Mouse (Mus musculus) heart, embryonic 16.5 days (tissue): ENCODE results near the gene Tor4a. TPM values are rescaled to one million over a fixed set of nuclear protein-coding genes. Genes with fewer than 3 reads are reported as not detected.

Experiments
- ATAC-seq: fragments of 200-750 bp; cut with Nextera tagmentation; replicated peaks from 2 replicates; pipeline ENCODE4 v1.8.0; 2017; ENCODE audit warnings: moderate number of reproducible peaks; ENCODE audit not compliant: insufficient read depth, low FRiP score; ENCODE audit errors: extremely low read depth
- H3K27ac ChIP-seq: fragments of 300-500 bp; sonication (generic); 2 replicates; pipeline ENCODE4 v1.5.1; 2014; ENCODE audit warnings: mild to moderate bottlenecking, low read length, control low read depth, moderate library complexity
- H3K27me3 ChIP-seq: fragments of 300-500 bp; sonication (generic); 2 replicates; pipeline ENCODE4 v1.6.1; 2014; ENCODE audit warnings: low read length, mixed read lengths; ENCODE audit not compliant: control insufficient read depth, insufficient read depth
- H3K36me3 ChIP-seq: fragments of 300-500 bp; sonication (generic); 2 replicates; pipeline ENCODE4 v1.6.1; 2014; ENCODE audit not compliant: control insufficient read depth, insufficient read depth
- H3K4me1 ChIP-seq: fragments of 300-500 bp; sonication (generic); 2 replicates; pipeline ENCODE4 v1.6.1; 2014; ENCODE audit warnings: low read length, mixed read lengths; ENCODE audit not compliant: control insufficient read depth, insufficient read depth
- H3K4me2 ChIP-seq: fragments of 300-500 bp; sonication (generic); 2 replicates; pipeline ENCODE4 v1.6.1; 2014; ENCODE audit warnings: low read depth, mild to moderate bottlenecking, control low read depth, low read length
- H3K4me3 ChIP-seq: fragments of 300-500 bp; sonication (generic); 2 replicates; pipeline ENCODE4 v1.5.1; 2014; ENCODE audit warnings: mild to moderate bottlenecking, control low read depth, low read length
- H3K9ac ChIP-seq: fragments of 300-500 bp; sonication (generic); 2 replicates; pipeline ENCODE4 v1.6.1; 2014; ENCODE audit warnings: low read length, control low read depth
- H3K9me3 ChIP-seq: fragments of 300-500 bp; sonication (generic); replicated peaks from 2 replicates; pipeline ENCODE4 v1.6.1; 2016; ENCODE audit warnings: low read length; ENCODE audit not compliant: control insufficient read depth
- WGBS: fragments of 180-500 bp; shearing (Covaris S2); extraction: QIAGEN DNeasy Blood & Tissue Kit; methylation state at CpG from one replicate; pipeline ENCODE4 v1.1.7; 2014; 5-methylcytosine and 5-hydroxymethylcytosine counted together
- polyA plus RNA-seq: library from polyadenylated mRNA; unstranded; fragments of >200 nt; fragmentation: Nextera tagmentation; extraction: Ambion mirVana; gene quantifications from 2 replicates; pipeline ENCODE4 v1.2.1, GENCODE M21; 2015

Gene Tor4a
- polyA plus RNA-seq, 1 experiment from 2014 or later, result 10.0 TPM

DNA sequence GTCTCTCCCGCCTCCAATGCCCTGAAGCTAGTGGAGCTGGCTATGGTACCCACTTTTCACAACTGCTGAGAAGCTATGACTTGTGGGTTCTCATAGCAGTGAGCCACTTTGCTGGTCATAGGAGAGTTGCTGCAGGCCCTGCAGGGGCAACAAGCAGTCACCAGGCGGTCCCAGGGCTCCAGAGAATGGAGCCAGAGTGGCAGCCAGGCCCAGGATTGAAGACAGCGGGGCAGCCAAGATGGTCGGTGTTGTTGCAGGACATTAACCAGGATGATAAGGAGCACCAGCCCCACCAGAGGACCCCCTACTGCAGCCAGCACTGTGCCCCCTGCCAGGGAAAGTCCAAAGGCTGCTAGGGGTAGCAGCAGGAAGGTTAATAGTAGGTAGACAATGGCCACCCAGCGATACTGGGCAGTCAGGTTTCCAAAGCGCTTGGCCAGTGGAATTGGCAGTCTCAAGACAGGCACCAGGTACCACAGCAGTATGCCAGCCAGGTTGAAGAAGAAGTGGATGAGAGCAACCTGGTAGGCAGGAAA is 32.4 kb upstream of the Tor4a start:
- H3K27ac ChIP-seq, result no peak overlapping the region
- H3K27me3 ChIP-seq, result peaks cover 2% of the 10 kb centered on the region; the same call in 1 of the 2 replicates
- H3K9me3 ChIP-seq, result no peaks in the 10 kb centered on the region
- H3K4me2 ChIP-seq, result peak overlapping the region; percentile 55
- WGBS, result 69% methylated on average over 6 of the region's 6 CpGs
- ATAC-seq, result no peak
- H3K36me3 ChIP-seq, result no peaks in the 10 kb centered on the region
- peaks cover 5% of the 10 kb centered on the region; the same call in 1 of the 2 replicates for H3K4me1 ChIP-seq
- no peak overlapping the region for H3K4me3 ChIP-seq
- no peak overlapping the region for H3K9ac ChIP-seq

DNA sequence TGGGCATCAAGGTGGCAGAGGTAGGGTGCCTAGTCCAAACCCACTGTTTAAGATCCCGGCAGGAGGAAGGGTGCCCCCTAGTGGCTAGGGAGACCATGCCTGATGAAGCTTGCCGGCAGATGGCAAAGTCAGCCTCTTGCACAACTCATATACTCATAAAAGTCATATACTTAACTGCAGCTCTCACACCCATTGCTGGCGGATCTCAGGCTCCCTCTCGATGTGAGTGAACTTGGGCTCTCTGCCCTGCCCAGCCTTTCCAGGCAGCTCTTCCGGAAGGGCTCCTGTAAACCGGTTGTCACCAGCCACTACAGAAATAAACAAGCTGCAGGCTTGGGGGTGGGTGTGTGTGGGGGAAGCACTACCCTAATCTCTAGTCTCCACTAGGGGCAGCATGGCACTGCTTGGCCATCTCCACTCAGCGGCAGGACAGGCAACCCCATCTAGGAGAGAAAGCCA is 31.8 kb upstream of the Tor4a start:
- peak overlapping the region; percentile 53; the same call in 1 of the 2 replicates for H3K9ac ChIP-seq
- 1% methylated on average over 7 of the region's 7 CpGs for WGBS

DNA sequence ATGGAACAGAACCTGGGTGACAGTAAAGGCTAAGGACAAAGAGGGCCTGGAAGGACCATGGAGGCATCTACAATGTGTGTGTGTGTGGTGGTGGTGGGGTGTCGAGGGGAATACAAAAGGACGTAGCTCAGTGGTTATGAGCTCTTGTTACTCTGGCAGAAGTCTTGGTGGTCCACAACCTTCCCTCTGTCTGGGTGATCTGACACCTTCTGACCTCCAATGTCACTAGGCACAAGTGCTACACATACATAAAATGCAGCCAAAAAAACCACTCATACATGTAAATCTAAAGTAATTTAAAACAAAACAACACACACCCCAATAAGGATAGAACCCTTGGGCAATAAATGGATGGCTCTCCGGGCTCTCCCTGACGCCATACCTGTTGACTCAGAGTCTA is 30.7 kb upstream of the Tor4a start:
- Histone ChIP-seq H3K27me3 (peaks cover 2% of the 10 kb centered on the region; the same call in 1 of the 2 replicates), H3K4me3 (no peak overlapping the region), H3K4me1 (peaks cover 12% of the 10 kb centered on the region), H3K9ac (no peak overlapping the region), H3K4me2 (no peak overlapping the region), H3K9me3 (no peaks in the 10 kb centered on the region), H3K36me3 (0 out of 2 replicates have a peak, but pooled peaks cover 2% of the 10 kb centered on the region), H3K27ac (no peak overlapping the region)
- ATAC-seq, result no peak
- 90% methylated on average over 4 of the region's 4 CpGs for WGBS

More for the DNA sequence above, 31.8 kb upstream of the Tor4a start:
- H3K4me3 ChIP-seq, result peak overlapping the region; percentile 33
- H3K4me2 ChIP-seq, result peak overlapping the region; percentile 55
- H3K36me3 ChIP-seq, result 0 out of 2 replicates have a peak, but pooled peaks cover under 1% of the 10 kb centered on the region
- H3K4me1 ChIP-seq, result peaks cover 8% of the 10 kb centered on the region
- H3K9me3 ChIP-seq, result no peaks in the 10 kb centered on the region
- peak; percentile 12; the same call in 1 of the 2 replicates for ATAC-seq
- H3K27me3 ChIP-seq, result peaks cover 2% of the 10 kb centered on the region; the same call in 1 of the 2 replicates
- peak overlapping the region; percentile 69 for H3K27ac ChIP-seq

DNA sequence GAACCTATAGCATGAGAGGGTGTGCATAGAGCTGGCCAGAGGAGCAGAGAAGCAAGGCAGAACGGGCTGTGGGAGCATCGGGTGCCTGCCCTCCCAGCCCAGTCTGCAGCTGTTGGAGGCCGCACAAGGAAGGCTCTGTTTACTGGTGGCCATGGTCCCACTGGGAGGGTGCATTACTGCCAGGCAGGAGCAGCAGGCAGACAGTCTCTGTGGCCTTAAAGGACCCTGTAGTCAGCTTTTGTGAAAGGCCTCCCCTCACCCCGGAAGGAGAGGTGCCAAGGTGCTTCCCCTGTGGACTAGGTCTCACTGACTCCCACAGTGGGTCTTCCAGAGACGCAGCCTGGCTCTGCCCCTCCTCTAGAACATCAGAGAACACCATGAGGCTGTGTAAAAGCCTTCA is 30.2 kb upstream of the Tor4a start:
- WGBS, result 75% methylated on average over 5 of the region's 5 CpGs
- no peak for ATAC-seq
- H3K36me3 ChIP-seq, result peaks cover 4% of the 10 kb centered on the region; the same call in 1 of the 2 replicates

DNA sequence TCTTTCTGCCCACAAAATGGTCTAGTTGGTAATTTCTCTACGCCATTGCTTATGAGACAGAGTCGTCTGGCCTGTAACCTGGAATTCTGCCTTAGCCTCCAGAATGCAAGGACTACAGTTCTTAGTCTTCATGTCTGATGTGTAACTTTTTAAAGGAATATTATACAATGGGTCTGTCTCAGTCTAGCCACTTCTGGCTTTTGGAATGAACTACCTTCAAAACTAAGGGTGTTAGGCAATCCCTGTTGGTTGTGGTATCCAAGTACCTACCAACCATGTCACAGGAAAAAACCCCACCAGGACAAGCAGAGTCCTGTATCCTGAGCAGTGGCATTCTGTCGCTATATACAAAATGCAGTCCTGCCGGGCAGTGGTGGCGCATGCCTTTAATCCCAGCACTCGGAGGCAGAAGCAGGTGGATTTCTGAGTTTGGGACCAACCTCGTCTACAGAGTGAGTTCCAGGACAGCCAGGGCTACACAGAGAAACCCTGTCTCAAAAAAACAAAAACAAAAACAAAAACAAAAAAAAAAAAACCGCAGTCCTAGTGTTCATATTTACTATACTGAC is 29.2 kb upstream of the Tor4a start:
- Histone ChIP-seq H3K4me3 (peak overlapping the region; percentile 71), H3K4me2 (peak overlapping the region; percentile 65)
- 74% methylated on average over 8 of the region's 8 CpGs for WGBS

More for the DNA sequence above, 30.2 kb upstream of the Tor4a start:
- no peak overlapping the region for H3K9ac ChIP-seq
- peaks cover 2% of the 10 kb centered on the region; the same call in 1 of the 2 replicates for H3K27me3 ChIP-seq
- no peak overlapping the region for H3K4me3 ChIP-seq
- H3K4me1 ChIP-seq, result peaks cover 12% of the 10 kb centered on the region
- no peaks in the 10 kb centered on the region for H3K9me3 ChIP-seq
- H3K4me2 ChIP-seq, result no peak overlapping the region
- H3K27ac ChIP-seq, result no peak overlapping the region

DNA sequence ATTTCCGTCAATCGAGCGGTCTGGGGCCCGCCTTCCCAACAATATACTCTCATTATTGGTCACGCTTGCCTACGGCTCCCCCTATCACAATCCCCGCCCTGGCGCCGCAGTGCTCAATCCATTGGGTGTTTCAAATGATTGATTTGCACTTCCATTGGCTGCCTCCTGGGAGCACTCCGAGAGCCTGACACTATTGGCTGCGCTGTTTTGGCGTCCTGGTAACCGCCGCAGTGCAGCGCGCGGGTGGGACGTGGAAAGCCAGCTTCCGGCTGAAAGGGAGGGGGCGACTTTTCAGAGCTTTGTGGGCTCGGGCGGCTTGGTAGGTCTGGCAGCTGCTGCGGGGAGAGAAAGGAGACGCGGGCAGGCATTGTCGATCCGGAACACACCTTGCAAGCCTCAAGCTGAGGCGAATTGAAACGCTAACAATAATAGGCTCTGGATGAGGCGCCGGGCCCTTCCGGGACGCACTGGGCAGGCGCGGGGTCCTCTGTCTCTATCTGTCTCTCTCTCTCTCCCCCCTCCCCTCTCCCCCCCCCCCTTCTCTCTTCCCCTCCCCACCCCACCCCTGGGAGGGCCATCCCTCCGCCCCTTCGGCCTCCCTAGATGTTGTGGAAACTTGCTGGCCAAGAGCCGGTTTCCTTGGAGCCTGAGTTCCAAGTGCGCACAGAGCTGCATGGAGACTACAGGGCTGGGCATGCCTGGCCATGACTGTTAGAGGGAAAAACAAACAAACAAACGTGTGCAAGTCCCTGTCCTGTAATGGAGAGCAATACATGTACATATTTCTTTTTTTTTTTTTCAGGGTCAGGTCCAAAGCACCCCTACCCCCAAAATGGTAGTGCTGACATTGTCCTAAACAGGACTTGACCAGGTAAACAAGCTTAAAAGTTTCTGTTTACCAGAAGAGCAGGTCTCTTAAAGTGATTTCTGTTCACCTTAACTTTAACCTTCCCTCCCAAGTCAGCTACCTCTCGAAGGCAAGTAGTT is 28.4 kb upstream of the Tor4a start:
- peaks cover 12% of the 10 kb centered on the region for H3K4me1 ChIP-seq
- peak overlapping the region; percentile 81 for H3K9ac ChIP-seq
- no peaks in the 10 kb centered on the region for H3K27me3 ChIP-seq
- H3K4me3 ChIP-seq, result peak overlapping the region; percentile 80
- WGBS, result 2% methylated on average over 41 of the region's 41 CpGs
- H3K9me3 ChIP-seq, result no peaks in the 10 kb centered on the region
- H3K36me3 ChIP-seq, result peaks cover 7% of the 10 kb centered on the region; the same call in 1 of the 2 replicates
- H3K27ac ChIP-seq, result peak overlapping the region; percentile 99
- peak overlapping the region; percentile 65 for H3K4me2 ChIP-seq
- ATAC-seq, result peak; percentile 93

More for the DNA sequence above, 29.2 kb upstream of the Tor4a start:
- peaks cover 12% of the 10 kb centered on the region for H3K4me1 ChIP-seq
- no peaks in the 10 kb centered on the region for H3K9me3 ChIP-seq
- H3K36me3 ChIP-seq, result peaks cover 7% of the 10 kb centered on the region; the same call in 1 of the 2 replicates
- peak overlapping the region; percentile 81; the same call in 1 of the 2 replicates for H3K9ac ChIP-seq
- no peak for ATAC-seq
- H3K27me3 ChIP-seq, result peaks cover under 1% of the 10 kb centered on the region; the same call in 1 of the 2 replicates
- H3K27ac ChIP-seq, result peak overlapping the region; percentile 99

DNA sequence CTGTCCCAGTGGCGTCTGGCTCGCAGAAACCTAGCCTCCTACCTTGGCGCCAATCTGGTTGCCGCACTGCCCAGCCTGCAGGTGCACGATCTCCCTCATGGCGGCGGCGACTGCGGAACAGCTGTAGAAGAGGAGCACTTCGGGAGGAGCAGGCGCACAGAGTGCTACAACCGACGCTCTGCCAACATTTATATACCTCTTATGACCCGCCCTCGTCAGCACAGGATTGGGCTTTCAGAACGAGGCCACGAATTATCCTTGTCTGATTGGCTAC is 27.7 kb upstream of the Tor4a start, which contains the start of gene Tubb4b:
Tubb4b (minus strand) TSS at position 211 of the 274 bp plus-strand sequence.
- H3K4me3 ChIP-seq, result peak within 1 kb of the TSS; percentile 80
- peak within 1 kb of the TSS; percentile 89 for H3K9ac ChIP-seq
- H3K27me3 ChIP-seq, result no peaks in the 10 kb centered on the region
- H3K36me3 ChIP-seq, result peaks cover 7% of the 10 kb centered on the region; the same call in 1 of the 2 replicates
- H3K4me1 ChIP-seq, result peaks cover 12% of the 10 kb centered on the region
- ATAC-seq, result no peak
- under 1% methylated on average over 17 of the region's 17 CpGs for WGBS
- no peaks in the 10 kb centered on the region for H3K9me3 ChIP-seq
- peak within 1 kb of the TSS; percentile 99 for H3K27ac ChIP-seq
- peak within 1 kb of the TSS; percentile 98 for H3K4me2 ChIP-seq

DNA sequence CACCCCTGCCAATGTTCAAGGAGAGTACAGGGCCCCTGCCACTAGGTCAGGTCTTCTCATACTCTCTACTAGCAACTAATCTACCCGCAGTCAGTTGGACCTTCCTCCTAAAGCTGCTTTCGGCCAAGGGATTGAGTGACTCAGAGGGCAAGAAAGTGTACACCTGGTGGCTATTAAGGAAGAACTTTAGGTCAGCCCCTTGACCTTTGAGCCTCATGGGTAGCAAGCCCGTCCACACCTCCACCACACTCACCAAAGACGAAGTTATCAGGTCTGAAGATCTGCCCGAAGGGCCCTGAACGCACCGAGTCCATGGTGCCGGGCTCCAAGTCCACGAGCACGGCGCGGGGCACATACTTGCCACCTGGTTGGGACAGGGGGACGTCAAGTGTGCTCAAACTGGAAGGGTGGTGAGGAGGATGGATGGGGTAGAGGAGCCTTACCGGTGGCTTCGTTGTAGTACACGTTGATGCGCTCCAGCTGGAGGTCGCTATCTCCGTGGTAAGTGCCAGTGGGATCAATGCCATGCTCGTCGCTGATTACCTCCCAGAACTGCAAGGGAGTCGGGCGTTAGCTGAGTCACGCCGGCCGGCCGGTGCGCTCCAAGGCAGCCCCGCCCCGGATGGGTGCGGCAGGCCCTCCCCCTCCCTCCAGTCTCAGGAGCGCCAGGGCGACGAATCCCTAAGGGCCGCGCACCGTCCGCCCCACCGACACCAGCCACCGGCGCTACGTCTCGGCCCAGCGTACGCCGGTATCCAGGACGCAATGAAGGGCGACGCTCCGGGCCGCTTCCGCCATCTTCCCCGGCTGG is 27.2 kb upstream of the Tor4a start:
- H3K36me3 ChIP-seq, result peaks cover 7% of the 10 kb centered on the region; the same call in 1 of the 2 replicates
- ATAC-seq, result peak; percentile 33
- WGBS, result 1% methylated on average over 52 of the region's 53 CpGs

More for the DNA sequence above, 27.2 kb upstream of the Tor4a start:
- no peaks in the 10 kb centered on the region for H3K9me3 ChIP-seq
- peaks cover 12% of the 10 kb centered on the region for H3K4me1 ChIP-seq
- H3K4me2 ChIP-seq, result peak overlapping the region; percentile 98
- peak overlapping the region; percentile 80 for H3K4me3 ChIP-seq
- peak overlapping the region; percentile 94 for H3K27ac ChIP-seq
- peak overlapping the region; percentile 89 for H3K9ac ChIP-seq
- no peaks in the 10 kb centered on the region for H3K27me3 ChIP-seq
